Mouse (Mus musculus) lung, embryonic 16.5 days (tissue): ENCODE data around the gene Adm. TPM values are rescaled to one million over a fixed set of nuclear protein-coding genes. Genes with fewer than 3 reads are reported as not detected.
"Not testable (repeated sequence)": the region's sequence is repeated elsewhere in the genome, so short reads cannot be mapped to it uniquely, and the experiment has no call there.

ENCODE experiments used
- ATAC-seq: fragments of 200-750 bp; cut with Nextera tagmentation; 2 replicates; pipeline ENCODE4 v1.8.0; 2017; ENCODE audit warnings: low read depth, mild to moderate bottlenecking, moderate library complexity
- H3K27ac ChIP-seq: fragments of 300-500 bp; sonication (generic); 2 replicates; pipeline ENCODE4 v1.5.1; 2014; ENCODE audit warnings: mild to moderate bottlenecking, control low read depth, low read length
- H3K27me3 ChIP-seq: fragments of 300-500 bp; sonication (generic); 2 replicates; pipeline ENCODE4 v1.6.1; 2014; ENCODE audit warnings: low read depth, low read length, mixed read lengths; ENCODE audit not compliant: control insufficient read depth, insufficient read depth
- H3K36me3 ChIP-seq: fragments of 300-500 bp; sonication (generic); 2 replicates; pipeline ENCODE4 v1.6.1; 2014; ENCODE audit warnings: low read length; ENCODE audit not compliant: control insufficient read depth, insufficient read depth
- H3K4me1 ChIP-seq: fragments of 300-500 bp; sonication (generic); replicated peaks from 2 replicates; pipeline ENCODE4 v1.6.1; 2014; ENCODE audit warnings: low read length, mixed read lengths; ENCODE audit not compliant: control insufficient read depth, insufficient read depth
- H3K4me2 ChIP-seq: fragments of 300-500 bp; sonication (generic); 2 replicates; pipeline ENCODE4 v1.6.1; 2014; ENCODE audit warnings: low read depth, low read length, control low read depth
- H3K4me3 ChIP-seq: fragments of 300-500 bp; sonication (generic); 2 replicates; pipeline ENCODE4 v1.5.1; 2014; ENCODE audit warnings: mild to moderate bottlenecking, low read length, control low read depth
- H3K9ac ChIP-seq: fragments of 300-500 bp; sonication (generic); 2 replicates; pipeline ENCODE4 v1.6.1; 2014; ENCODE audit warnings: low read length, control low read depth
- H3K9me3 ChIP-seq: fragments of 300-500 bp; sonication (generic); 2 replicates; pipeline ENCODE4 v1.6.1; 2016; ENCODE audit warnings: low read length; ENCODE audit not compliant: control insufficient read depth
- WGBS: fragments of 180-500 bp; shearing (Covaris S2); extraction: QIAGEN DNeasy Blood & Tissue Kit; methylation state at CpG from one replicate; pipeline ENCODE4 v1.1.7; 2014; 5-methylcytosine and 5-hydroxymethylcytosine counted together
- polyA plus RNA-seq: library from polyadenylated mRNA; unstranded; fragments of >200 nt; fragmentation: Nextera tagmentation; extraction: Ambion mirVana; gene quantifications from 2 replicates; pipeline ENCODE4 v1.2.1, GENCODE M21; 2015

Gene Adm
- polyA plus RNA-seq, 1 experiment from 2014 or later: 8.2 TPM

GRCm38 (mm10) chr7:110638305-110639110 is 11.0 kb downstream of the Adm start:
- no peak overlapping the region for H3K9ac ChIP-seq
- 34% methylated on average over 17 of the region's 17 CpGs for WGBS
- 0 out of 2 replicates have a peak overlapping the region, but pooled peaks have one; percentile 1 for H3K4me2 ChIP-seq
- no peaks in the 10 kb centered on the region for H3K27me3 ChIP-seq
- peaks cover 2% of the 10 kb centered on the region; the same call in 1 of the 2 replicates for H3K4me1 ChIP-seq
- H3K36me3 ChIP-seq: no peaks in the 10 kb centered on the region
- no peaks in the 10 kb centered on the region for H3K9me3 ChIP-seq
- ATAC-seq: peak; percentile 64
- peak overlapping the region; percentile 19 for H3K27ac ChIP-seq
- H3K4me3 ChIP-seq: no peak overlapping the region

GRCm38 (mm10) chr7:110639291-110639915 is 11.9 kb downstream of the Adm start:
- Histone ChIP-seq H3K4me2 (no peak overlapping the region), H3K4me1 (peaks cover 2% of the 10 kb centered on the region; the same call in 1 of the 2 replicates), H3K9me3 (no peaks in the 10 kb centered on the region), H3K9ac (no peak overlapping the region), H3K27ac (no peak overlapping the region), H3K27me3 (no peaks in the 10 kb centered on the region), H3K36me3 (no peaks in the 10 kb centered on the region), H3K4me3 (no peak overlapping the region)
- 71% methylated on average over 11 of the region's 11 CpGs for WGBS
- no peak for ATAC-seq

GRCm38 (mm10) chr7:110639958-110640357 is 12.5 kb downstream of the Adm start:
- not testable (repeated sequence) for H3K36me3 ChIP-seq, ATAC-seq, H3K4me2 ChIP-seq, H3K27me3 ChIP-seq, H3K27ac ChIP-seq, H3K4me3 ChIP-seq, H3K9me3 ChIP-seq, H3K4me1 ChIP-seq, H3K9ac ChIP-seq
- WGBS: 95% methylated on average over 3 of the region's 3 CpGs

GRCm38 (mm10) chr7:110645311-110645710 is 17.9 kb downstream of the Adm start:
- peak; percentile 61 for ATAC-seq

GRCm38 (mm10) chr7:110645859-110646258 is 18.4 kb downstream of the Adm start:
- ATAC-seq: no peak
- Histone ChIP-seq H3K27me3 (no peaks in the 10 kb centered on the region), H3K27ac (no peak overlapping the region), H3K4me2 (no peak overlapping the region), H3K9ac (no peak overlapping the region), H3K4me1 (peaks cover 19% of the 10 kb centered on the region), H3K9me3 (peaks cover 5% of the 10 kb centered on the region), H3K4me3 (no peak overlapping the region), H3K36me3 (no peaks in the 10 kb centered on the region)
- WGBS: 63% methylated on average over 6 of the region's 6 CpGs

More at GRCm38 (mm10) chr7:110645311-110645710, 17.9 kb downstream of the Adm start:
- Histone ChIP-seq H3K27ac (no peak overlapping the region), H3K4me1 (peaks cover 19% of the 10 kb centered on the region), H3K36me3 (no peaks in the 10 kb centered on the region), H3K27me3 (no peaks in the 10 kb centered on the region), H3K9me3 (peaks cover 5% of the 10 kb centered on the region), H3K4me3 (no peak overlapping the region), H3K4me2 (no peak overlapping the region), H3K9ac (no peak overlapping the region)
- WGBS: 70% methylated on average over 5 of the region's 5 CpGs

- Histone ChIP-seq H3K4me2 (no peak overlapping the region), H3K36me3 (no peaks in the 10 kb centered on the region), H3K27me3 (no peaks in the 10 kb centered on the region), H3K9me3 (peaks cover 5% of the 10 kb centered on the region), H3K9ac (no peak overlapping the region), H3K4me1 (peaks cover 19% of the 10 kb centered on the region), H3K27ac (no peak overlapping the region), H3K4me3 (no peak overlapping the region)
- WGBS: 76% methylated on average over 8 of the region's 8 CpGs
- ATAC-seq: no peak
These were observed 19.3 kb downstream of the Adm start for GRCm38 (mm10) chr7:110646611-110647407.

- ATAC-seq: no peak
- Histone ChIP-seq H3K4me2 (no peak overlapping the region), H3K27ac (no peak overlapping the region), H3K9ac (no peak overlapping the region; the same call in 1 of the 2 replicates), H3K27me3 (no peaks in the 10 kb centered on the region), H3K4me3 (no peak overlapping the region), H3K9me3 (peaks cover 5% of the 10 kb centered on the region), H3K36me3 (no peaks in the 10 kb centered on the region), H3K4me1 (peaks cover 19% of the 10 kb centered on the region)
- WGBS: 57% methylated on average over 15 of the region's 15 CpGs
These were observed 20.3 kb downstream of the Adm start for GRCm38 (mm10) chr7:110647559-110648454.

GRCm38 (mm10) chr7:110648455-110649085 is 21.1 kb downstream of the Adm start:
- Histone ChIP-seq H3K4me1 (peaks cover 19% of the 10 kb centered on the region), H3K27ac (no peak overlapping the region), H3K9me3 (peaks cover 5% of the 10 kb centered on the region), H3K36me3 (no peaks in the 10 kb centered on the region), H3K4me2 (no peak overlapping the region), H3K27me3 (no peaks in the 10 kb centered on the region), H3K4me3 (no peak overlapping the region), H3K9ac (no peak overlapping the region; the same call in 1 of the 2 replicates)
- 28% methylated on average over 13 of the region's 13 CpGs for WGBS
- peak; percentile 34; the same call in 1 of the 2 replicates for ATAC-seq
